Mouse (Mus musculus): ENCODE measurements around the gene Polrmt. TPM values are rescaled to one million over a fixed set of nuclear protein-coding genes. Genes with fewer than 3 reads are reported as not detected.

Gene Polrmt
- polyA plus RNA-seq, 1 experiment, result 21.9 TPM

- H3K4me3 ChIP-seq (ENCODE audit: low read depth, low read length), result no peak overlapping the region
- H3K9ac ChIP-seq (ENCODE audit: low read depth, poor library complexity, severe bottlenecking), result no peak overlapping the region
- no peaks in the 10 kb centered on the region for H3K27me3 ChIP-seq (ENCODE audit: control insufficient read depth, insufficient read depth, low read length, poor library complexity, severe bottlenecking)
- peaks cover 6% of the 10 kb centered on the region for H3K9me3 ChIP-seq (replicated peaks; ENCODE audit: control insufficient read depth, insufficient read depth, low read length, poor library complexity, severe bottlenecking)
- TF ChIP-seq CTCF (IDR thresholded peaks at IDR 0.05; ENCODE audit: low read depth, low read length) (peak; percentile 81), EP300 (IDR thresholded peaks at IDR 0.05; ENCODE audit: insufficient read depth, low read depth, low read length) (no peak)
- H3K27ac ChIP-seq (ENCODE audit: insufficient read depth, low read length), result no peak overlapping the region
- H3K36me3 ChIP-seq (ENCODE audit: control insufficient read depth, insufficient read depth, low read length, poor library complexity, severe bottlenecking), result 0 out of 2 replicates have a peak, but pooled peaks cover under 1% of the 10 kb centered on the region
- H3K4me1 ChIP-seq (ENCODE audit: control insufficient read depth, insufficient read depth, low read length), result no peaks in the 10 kb centered on the region
Measured at GRCm38 (mm10) chr10:79732500-79732899, 13.9 kb downstream of the Polrmt start.

- no peaks in the 10 kb centered on the region for H3K36me3 ChIP-seq (ENCODE audit: control insufficient read depth, insufficient read depth, low read length, poor library complexity, severe bottlenecking)
- H3K9ac ChIP-seq (ENCODE audit: low read depth, poor library complexity, severe bottlenecking), result no peak overlapping the region
- no peak for TF ChIP-seq CTCF (IDR thresholded peaks at IDR 0.05; ENCODE audit: low read depth, low read length)
- no peak for TF ChIP-seq EP300 (IDR thresholded peaks at IDR 0.05; ENCODE audit: insufficient read depth, low read depth, low read length)
- no peak for TF ChIP-seq POLR2A (IDR thresholded peaks at IDR 0.05; ENCODE audit: insufficient read depth, low read length)
- H3K4me1 ChIP-seq (ENCODE audit: control insufficient read depth, insufficient read depth, low read length), result no peaks in the 10 kb centered on the region
- no peaks in the 10 kb centered on the region for H3K9me3 ChIP-seq (replicated peaks; ENCODE audit: control insufficient read depth, insufficient read depth, low read length, poor library complexity, severe bottlenecking)
- no peaks in the 10 kb centered on the region for H3K27me3 ChIP-seq (ENCODE audit: control insufficient read depth, insufficient read depth, low read length, poor library complexity, severe bottlenecking)
- H3K27ac ChIP-seq (ENCODE audit: insufficient read depth, low read length), result no peak overlapping the region
- no peak overlapping the region for H3K4me3 ChIP-seq (ENCODE audit: low read depth, low read length)
Measured at GRCm38 (mm10) chr10:79729357-79729965, 16.9 kb downstream of the Polrmt start.

- H3K9ac ChIP-seq (ENCODE audit: low read depth, poor library complexity, severe bottlenecking), result no peak overlapping the region
- TF ChIP-seq POLR2A (IDR thresholded peaks at IDR 0.05; ENCODE audit: insufficient read depth, low read length), result no peak
- no peaks in the 10 kb centered on the region for H3K36me3 ChIP-seq (ENCODE audit: control insufficient read depth, insufficient read depth, low read length, poor library complexity, severe bottlenecking)
- no peaks in the 10 kb centered on the region for H3K4me1 ChIP-seq (ENCODE audit: control insufficient read depth, insufficient read depth, low read length)
- no peak overlapping the region for H3K4me3 ChIP-seq (ENCODE audit: low read depth, low read length)
- no peaks in the 10 kb centered on the region for H3K27me3 ChIP-seq (ENCODE audit: control insufficient read depth, insufficient read depth, low read length, poor library complexity, severe bottlenecking)
- H3K27ac ChIP-seq (ENCODE audit: insufficient read depth, low read length), result no peak overlapping the region
- H3K9me3 ChIP-seq (replicated peaks; ENCODE audit: control insufficient read depth, insufficient read depth, low read length, poor library complexity, severe bottlenecking), result no peaks in the 10 kb centered on the region
Measured at GRCm38 (mm10) chr10:79728323-79729249, 17.8 kb downstream of the Polrmt start.

- TF ChIP-seq POLR2A (IDR thresholded peaks at IDR 0.05; ENCODE audit: insufficient read depth, low read length) (no peak), EP300 (IDR thresholded peaks at IDR 0.05; ENCODE audit: insufficient read depth, low read depth, low read length) (no peak), CTCF (IDR thresholded peaks at IDR 0.05; ENCODE audit: low read depth, low read length) (peak; percentile 84)
- H3K27me3 ChIP-seq (ENCODE audit: control insufficient read depth, insufficient read depth, low read length, poor library complexity, severe bottlenecking), result no peaks in the 10 kb centered on the region
- H3K9me3 ChIP-seq (replicated peaks; ENCODE audit: control insufficient read depth, insufficient read depth, low read length, poor library complexity, severe bottlenecking), result no peaks in the 10 kb centered on the region
- H3K4me1 ChIP-seq (ENCODE audit: control insufficient read depth, insufficient read depth, low read length), result no peaks in the 10 kb centered on the region
- H3K36me3 ChIP-seq (ENCODE audit: control insufficient read depth, insufficient read depth, low read length, poor library complexity, severe bottlenecking), result no peaks in the 10 kb centered on the region
- H3K27ac ChIP-seq (ENCODE audit: insufficient read depth, low read length), result no peak overlapping the region
- H3K4me3 ChIP-seq (ENCODE audit: low read depth, low read length), result no peak overlapping the region
- H3K9ac ChIP-seq (ENCODE audit: low read depth, poor library complexity, severe bottlenecking), result no peak overlapping the region
Measured at GRCm38 (mm10) chr10:79726090-79726489, 20.3 kb downstream of the Polrmt start.

GRCm38 (mm10) chr10:79723692-79724091, 22.7 kb downstream of the Polrmt start:
- Histone ChIP-seq H3K27me3 (ENCODE audit: control insufficient read depth, insufficient read depth, low read length, poor library complexity, severe bottlenecking) (no peaks in the 10 kb centered on the region), H3K4me1 (ENCODE audit: control insufficient read depth, insufficient read depth, low read length) (no peaks in the 10 kb centered on the region), H3K9me3 (replicated peaks; ENCODE audit: control insufficient read depth, insufficient read depth, low read length, poor library complexity, severe bottlenecking) (no peaks in the 10 kb centered on the region), H3K27ac (ENCODE audit: insufficient read depth, low read length) (no peak overlapping the region), H3K36me3 (ENCODE audit: control insufficient read depth, insufficient read depth, low read length, poor library complexity, severe bottlenecking) (no peaks in the 10 kb centered on the region), H3K4me3 (ENCODE audit: low read depth, low read length) (no peak overlapping the region), H3K9ac (ENCODE audit: low read depth, poor library complexity, severe bottlenecking) (no peak overlapping the region)
- TF ChIP-seq EP300 (IDR thresholded peaks at IDR 0.05; ENCODE audit: insufficient read depth, low read depth, low read length) (no peak), POLR2A (IDR thresholded peaks at IDR 0.05; ENCODE audit: insufficient read depth, low read length) (no peak), CTCF (IDR thresholded peaks at IDR 0.05; ENCODE audit: low read depth, low read length) (no peak)

- Histone ChIP-seq H3K4me3 (ENCODE audit: low read depth, low read length) (no peak overlapping the region), H3K27me3 (ENCODE audit: control insufficient read depth, insufficient read depth, low read length, poor library complexity, severe bottlenecking) (no peaks in the 10 kb centered on the region), H3K36me3 (ENCODE audit: control insufficient read depth, insufficient read depth, low read length, poor library complexity, severe bottlenecking) (no peaks in the 10 kb centered on the region), H3K9me3 (replicated peaks; ENCODE audit: control insufficient read depth, insufficient read depth, low read length, poor library complexity, severe bottlenecking) (no peaks in the 10 kb centered on the region), H3K9ac (ENCODE audit: low read depth, poor library complexity, severe bottlenecking) (no peak overlapping the region), H3K27ac (ENCODE audit: insufficient read depth, low read length) (no peak overlapping the region), H3K4me1 (ENCODE audit: control insufficient read depth, insufficient read depth, low read length) (no peaks in the 10 kb centered on the region)
- TF ChIP-seq EP300 (IDR thresholded peaks at IDR 0.05; ENCODE audit: insufficient read depth, low read depth, low read length), result no peak
- TF ChIP-seq CTCF (IDR thresholded peaks at IDR 0.05; ENCODE audit: low read depth, low read length), result no peak
Measured at GRCm38 (mm10) chr10:79723047-79723446, 23.3 kb downstream of the Polrmt start.

Measured in ES-Bruce4 (cell line).